Mouse (Mus musculus) adrenal gland, adult 8-10 months (tissue): ENCODE data around the gene Kalrn. TPM values are rescaled to one million over a fixed set of nuclear protein-coding genes. Genes with fewer than 3 reads are reported as not detected.
A peak's percentile ranks its signal among the peaks of the same experiment; 100 is the strongest.

Experiments
- DNase-seq: peaks from one replicate; pipeline ENCODE4 v3.0.0; 2022
- total RNA-seq, 4 experiments: library from RNA; stranded (reverse); gene quantifications; 2 replicates each; pipeline ENCODE4 v1.2.4; 2022

The Kalrn gene
- total RNA-seq, 4 experiments from 2014 or later, result 11.2 to 18.8 (median 13.0) TPM

DNA sequence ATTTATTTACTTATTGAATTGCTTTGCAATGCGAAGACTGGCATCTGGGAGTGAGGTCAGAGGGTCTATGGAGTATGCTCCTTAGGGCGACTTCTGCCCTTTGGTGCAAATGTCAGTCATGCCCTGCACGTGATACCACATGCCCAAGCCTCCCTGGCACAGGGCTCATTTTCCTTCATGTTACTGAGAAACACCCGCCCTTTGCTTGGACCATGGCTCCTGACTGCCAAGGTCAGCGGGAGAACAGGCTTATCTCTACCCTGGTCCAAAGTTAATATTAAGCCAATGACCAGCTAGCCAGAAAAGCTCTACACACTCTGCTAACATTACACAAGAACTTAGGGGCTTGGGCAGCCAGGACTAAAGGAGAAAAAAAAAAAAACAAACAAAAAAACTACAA, 543.5 kb downstream of the Kalrn start:
- DNase-seq, result no peak

DNA sequence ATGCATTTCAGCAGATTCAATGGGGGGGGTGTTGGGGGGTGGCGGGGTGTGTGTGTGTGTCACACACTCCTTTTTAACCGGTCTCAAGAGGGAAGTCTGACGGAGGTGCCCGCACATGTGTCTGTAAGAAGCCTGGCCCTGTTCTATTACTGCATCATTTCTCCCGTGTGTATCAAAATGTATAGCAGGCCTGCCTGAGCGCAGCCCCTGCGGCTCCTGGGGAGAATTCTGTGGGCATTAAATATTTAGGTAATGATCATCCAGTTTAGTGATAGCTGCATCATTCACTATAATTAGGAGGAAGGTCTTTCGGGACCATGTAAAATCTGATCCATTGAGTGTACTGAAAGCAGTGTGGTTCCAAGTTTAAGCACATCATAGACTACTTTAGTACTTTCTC, 556.1 kb downstream of the Kalrn start:
- no peak for DNase-seq

DNA sequence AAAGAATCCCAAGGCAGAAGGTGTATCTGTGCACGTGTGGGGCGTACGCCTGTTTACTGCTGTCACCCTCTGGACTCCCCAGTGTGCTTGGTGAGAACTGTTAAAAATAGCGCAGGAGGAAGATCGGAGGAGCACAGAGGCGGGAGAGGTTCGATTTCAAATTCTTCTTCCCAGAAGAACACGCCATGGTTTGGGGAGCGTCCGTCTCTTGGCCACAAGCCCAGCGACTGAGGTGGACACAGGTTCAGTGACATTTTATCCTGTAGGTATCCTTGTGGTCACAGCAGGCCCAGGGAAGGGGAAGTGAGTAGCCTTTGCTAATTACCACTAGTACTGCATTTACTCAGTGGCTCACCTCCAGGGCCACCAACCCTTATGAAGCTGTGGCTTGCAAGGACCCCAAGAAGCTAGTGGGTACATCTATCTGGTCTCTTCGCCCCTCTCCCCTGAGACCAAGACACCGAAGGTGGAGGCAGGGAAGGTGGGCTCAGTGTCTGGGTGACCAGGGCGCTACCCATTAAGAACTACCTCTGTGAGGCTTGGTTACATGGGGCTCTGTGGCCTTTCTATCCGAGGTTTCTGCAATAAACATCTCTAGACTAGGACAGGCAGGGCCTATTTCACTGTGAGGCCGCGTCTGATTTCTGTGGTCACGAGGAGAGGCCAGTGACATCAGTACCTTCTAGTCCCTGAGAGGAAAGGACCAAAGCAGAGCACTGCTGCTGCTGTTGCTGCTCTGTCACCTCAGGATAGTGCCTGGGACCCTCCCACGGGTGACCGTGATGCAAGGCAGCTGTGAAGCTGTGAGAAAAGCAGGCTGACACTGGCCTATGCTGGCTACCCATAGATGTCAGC, 561.1 kb downstream of the Kalrn start:
- no peak for DNase-seq

GRCm38 (mm10) chr16:34009567-34009966, 563.8 kb downstream of the Kalrn start:
- no peak for DNase-seq

GRCm38 (mm10) chr16:34005986-34006385, 567.3 kb downstream of the Kalrn start:
- DNase-seq, result no peak

GRCm38 (mm10) chr16:34004128-34004578, 569.2 kb downstream of the Kalrn start:
- no peak for DNase-seq

- no peak for DNase-seq
Measured at GRCm38 (mm10) chr16:34003566-34004127, 569.7 kb downstream of the Kalrn start.

DNA sequence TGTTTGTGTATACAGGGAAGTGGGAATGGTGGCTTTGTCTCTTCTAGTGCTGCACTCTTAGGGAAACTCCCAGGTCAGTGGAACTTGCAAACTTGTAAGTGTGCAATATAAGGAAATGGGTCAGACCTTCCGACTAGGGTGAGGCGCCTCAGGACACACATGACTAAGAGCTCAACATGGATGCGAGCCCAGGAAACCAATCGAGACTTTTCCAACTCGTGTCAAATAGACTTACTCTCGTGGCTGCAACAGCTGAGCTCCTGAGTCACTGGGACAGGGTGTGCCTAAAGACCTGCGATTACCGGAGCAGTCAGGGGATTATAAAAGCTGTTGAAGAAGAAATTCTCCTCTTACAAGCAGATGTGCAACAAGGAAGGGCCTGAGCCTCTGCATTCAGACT, 572.6 kb downstream of the Kalrn start:
- DNase-seq, result no peak

- no peak for DNase-seq
Measured at GRCm38 (mm10) chr16:33999388-33999787, 573.9 kb downstream of the Kalrn start.

- no peak for DNase-seq
Measured at GRCm38 (mm10) chr16:33998011-33998410, 575.3 kb downstream of the Kalrn start.

GRCm38 (mm10) chr16:33996030-33996429, 577.3 kb downstream of the Kalrn start:
- DNase-seq, result no peak

GRCm38 (mm10) chr16:33995496-33995895, 577.8 kb downstream of the Kalrn start:
- DNase-seq, result no peak

- no peak for DNase-seq
Measured at GRCm38 (mm10) chr16:33994321-33994720, 579.0 kb downstream of the Kalrn start.

GRCm38 (mm10) chr16:33990712-33991111, 582.6 kb downstream of the Kalrn start:
- no peak for DNase-seq

DNA sequence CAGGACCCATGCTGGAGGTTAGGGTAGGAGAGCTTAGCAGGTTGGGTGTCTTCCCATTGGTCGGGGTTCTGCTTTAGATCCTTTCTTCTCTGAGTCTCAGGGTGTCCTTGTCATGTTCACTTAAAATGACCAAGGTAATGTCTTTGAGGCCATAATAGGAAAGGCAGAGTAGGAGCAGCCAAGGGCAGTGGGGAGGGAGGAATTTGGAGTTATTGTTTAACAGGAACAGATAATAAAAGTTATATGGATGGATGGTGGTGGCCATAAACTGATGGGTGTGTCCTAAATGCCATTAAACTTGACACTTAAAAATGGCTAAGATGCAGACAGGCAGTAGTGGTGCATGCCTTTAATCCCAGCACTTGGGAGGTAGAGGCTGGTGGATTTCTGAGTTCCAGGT, 584.2 kb downstream of the Kalrn start:
- DNase-seq, result no peak

DNA sequence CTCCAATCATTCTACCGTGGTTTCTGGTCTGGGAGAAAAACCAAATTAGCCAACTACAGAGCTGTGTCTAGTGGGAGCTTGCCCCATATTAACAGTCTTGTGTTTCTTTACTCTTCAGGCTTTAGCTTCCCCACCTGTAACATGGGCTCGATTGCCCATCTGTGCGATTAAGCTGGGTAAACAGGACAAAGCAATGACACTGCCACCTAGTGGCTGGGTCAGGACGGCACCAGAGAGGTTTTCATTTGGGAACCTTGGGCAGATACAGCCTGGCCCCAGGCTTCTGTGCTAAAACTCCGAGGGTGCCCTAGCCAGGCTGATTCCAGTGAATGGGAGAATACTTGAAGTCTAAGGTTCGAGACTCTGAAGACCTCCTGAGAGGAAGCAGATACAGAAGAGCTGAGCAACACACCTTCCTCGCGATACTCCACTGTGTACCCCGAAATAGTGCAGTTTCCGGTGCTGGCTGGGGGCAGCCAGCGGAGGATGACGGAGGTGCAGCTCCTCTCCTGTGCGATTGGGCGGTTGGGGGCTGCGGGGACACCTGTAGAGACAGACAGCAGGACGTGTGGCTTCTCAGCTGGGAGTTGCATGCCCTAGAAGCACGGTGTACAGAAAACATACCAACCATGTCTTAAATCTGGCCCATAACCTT, 584.8 kb downstream of the Kalrn start:
- no peak for DNase-seq

GRCm38 (mm10) chr16:33986993-33987392, 586.3 kb downstream of the Kalrn start:
- DNase-seq, result no peak

GRCm38 (mm10) chr16:33985372-33985771, 588.0 kb downstream of the Kalrn start:
- DNase-seq, result no peak

GRCm38 (mm10) chr16:33983712-33984111, 589.6 kb downstream of the Kalrn start:
- DNase-seq, result no peak

GRCm38 (mm10) chr16:33979855-33980254, 593.5 kb downstream of the Kalrn start:
- DNase-seq, result no peak

- no peak for DNase-seq
Measured at GRCm38 (mm10) chr16:33967283-33967640, 606.1 kb downstream of the Kalrn start.

DNA sequence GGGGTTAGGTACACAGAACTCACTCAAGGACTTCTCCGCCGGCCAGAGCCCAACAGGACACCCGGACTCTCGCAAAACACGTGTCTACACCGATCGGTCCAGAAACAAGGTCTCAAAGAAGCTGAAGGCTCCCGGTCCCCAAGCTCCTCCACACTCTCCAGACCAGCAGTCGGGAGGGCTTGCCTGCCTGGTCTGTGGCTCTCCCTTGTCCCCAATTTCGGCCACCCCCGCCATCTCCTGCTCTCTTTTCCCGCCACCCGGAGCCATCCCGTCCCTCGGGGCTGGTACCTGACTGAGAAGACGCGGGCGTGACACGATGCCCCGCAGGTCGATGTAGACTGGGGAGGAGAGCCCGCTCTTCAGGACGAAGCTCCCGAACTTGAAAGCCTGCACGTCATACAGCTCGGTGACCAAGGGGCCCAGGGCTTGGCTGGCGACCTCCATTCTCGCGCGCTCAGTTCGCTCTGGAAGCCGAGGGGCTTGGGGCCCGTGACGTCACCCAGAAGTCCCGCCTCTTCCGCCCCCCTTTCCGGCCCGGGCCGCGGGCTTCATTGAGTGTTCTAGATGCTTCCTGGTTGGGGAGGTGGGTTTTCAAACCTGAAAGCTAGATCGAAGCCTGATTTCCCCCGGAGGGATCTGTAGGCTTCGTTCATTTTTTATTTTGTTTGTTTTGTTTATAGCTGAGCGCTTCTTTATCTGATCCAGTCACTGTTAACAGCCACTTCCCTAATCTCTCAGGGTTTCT, 606.6 kb downstream of the Kalrn start, which contains the start of gene Umps:
Gene Umps (minus strand): TSS at position 501 of the 745 bp plus-strand sequence.
- DNase-seq, result peak; percentile 73
